In the genomic region with DNA sequence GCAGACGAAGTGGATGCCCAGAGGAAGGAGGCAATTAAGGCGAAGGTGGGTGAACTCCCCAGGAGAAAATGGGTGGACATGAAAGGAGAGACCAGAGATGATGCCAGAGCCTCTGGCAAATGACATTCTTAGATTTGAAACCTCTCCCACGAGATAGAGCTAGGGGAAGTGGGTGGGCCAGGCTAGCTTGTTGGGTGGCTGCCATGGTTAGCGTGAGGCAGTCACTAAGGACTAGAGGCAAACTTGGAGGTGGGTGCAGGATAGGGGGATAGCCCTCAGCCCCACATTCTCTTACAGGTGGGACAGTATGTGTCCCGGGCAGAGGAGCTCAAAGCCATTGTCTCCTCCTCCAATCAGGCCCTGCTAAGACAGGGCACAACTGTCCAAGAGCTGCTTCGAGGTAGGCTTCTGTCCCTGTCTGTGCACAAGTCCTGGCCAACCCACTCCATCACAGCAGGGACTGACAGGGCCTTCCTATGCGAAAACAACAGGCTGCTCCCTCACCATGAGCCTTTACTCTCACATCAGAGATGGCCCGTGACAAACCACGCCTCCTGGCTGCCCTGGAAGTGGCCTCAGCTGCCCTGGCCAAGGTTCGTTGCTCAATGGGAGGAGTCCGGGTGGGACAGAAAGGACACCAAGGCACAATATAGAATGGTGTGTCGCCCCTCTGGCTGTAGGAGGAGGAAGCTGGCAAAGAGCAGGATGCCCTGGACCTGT, we compare ENCODE assay signal across 17 mouse cellular contexts. TPM values are rescaled to one million over a fixed set of nuclear protein-coding genes. Genes with fewer than 3 reads are reported as not detected.
A peak's percentile ranks its signal among the peaks of the same experiment; 100 is the strongest.
DNase-seq lines count a peak whose midpoint lies in the region; ATAC-seq lines count a peak whose summit lies in the region.
"Had no signal": no experiment of that assay in that cellular context is flagged by ENCODE, and none has a peak within 500 bp of the region (broad histone marks: within the 10 kb centered on the region; RNA-seq: fewer than 3 reads in every experiment).

No protein-coding gene starts in this region.

- peaks cover 17% of the 10 kb centered on the region for H3K36me3 ChIP-seq in hindbrain, embryonic 10.5 days
- H3K36me3 ChIP-seq in hindbrain, embryonic 12.5 days, result peaks cover 25% of the 10 kb centered on the region
- peaks cover 19% of the 10 kb centered on the region for H3K36me3 ChIP-seq in kidney, embryonic 16.5 days (ENCODE audit: insufficient read depth, low read length)

- H3K4me1 ChIP-seq in hindbrain, embryonic 10.5 days (replicated peaks), result peaks cover 76% of the 10 kb centered on the region
- peaks cover 36% of the 10 kb centered on the region for H3K4me1 ChIP-seq in hindbrain, embryonic 12.5 days
- peaks cover 35% of the 10 kb centered on the region for H3K4me1 ChIP-seq in kidney, embryonic 16.5 days (ENCODE audit: insufficient read depth, low read length)

- no peak overlapping the region for H3K4me2 ChIP-seq in hindbrain, embryonic 12.5 days (replicated peaks)
- no peak overlapping the region for H3K4me2 ChIP-seq in kidney, embryonic 16.5 days (replicated peaks; ENCODE audit: low read depth, low read length)
- H3K4me2 ChIP-seq: forebrain, embryonic 13.5 days had no signal

- ATAC-seq in hindbrain, embryonic 12.5 days (ENCODE audit: low FRiP score), result no peak
- ATAC-seq in kidney, embryonic 16.5 days (ENCODE audit: low FRiP score, low TSS enrichment), result peak; percentile 28
- no peak for ATAC-seq in inflammation-experienced regulatory T-cells, adult 6 months
- ATAC-seq: forebrain, embryonic 13.5 days had no signal

- peaks cover 6% of the 10 kb centered on the region; the same call in 1 of the 2 replicates for H3K27me3 ChIP-seq in hindbrain, embryonic 10.5 days (ENCODE audit: insufficient read depth, poor library complexity, severe bottlenecking)
- H3K27me3 ChIP-seq in hindbrain, embryonic 12.5 days, result no peaks in the 10 kb centered on the region
- H3K27me3 ChIP-seq in kidney, embryonic 16.5 days (ENCODE audit: insufficient read depth, low read length), result no peaks in the 10 kb centered on the region
- H3K27me3 ChIP-seq: forebrain, embryonic 13.5 days had no signal

- no peaks in the 10 kb centered on the region for H3K9me3 ChIP-seq in hindbrain, embryonic 10.5 days
- no peaks in the 10 kb centered on the region for H3K9me3 ChIP-seq in hindbrain, embryonic 12.5 days (replicated peaks)
- H3K9me3 ChIP-seq in kidney, embryonic 16.5 days (ENCODE audit: low read length), result no peaks in the 10 kb centered on the region
- H3K9me3 ChIP-seq: forebrain, embryonic 13.5 days had no signal

- H3K9ac ChIP-seq in hindbrain, embryonic 12.5 days, result no peak overlapping the region
- no peak overlapping the region for H3K9ac ChIP-seq in kidney, embryonic 16.5 days (replicated peaks; ENCODE audit: low read length)
- H3K9ac ChIP-seq: forebrain, embryonic 13.5 days; liver, embryonic 14.5 days had no signal

- 39% methylated on average over 12 of the region's 12 CpGs for WGBS in hindbrain, embryonic 10.5 days
- WGBS in hindbrain, embryonic 12.5 days, result 43% methylated on average over 12 of the region's 12 CpGs
- WGBS in kidney, embryonic 16.5 days, result 35% methylated on average over 12 of the region's 12 CpGs

- peak; percentile 46 for DNase-seq in hindbrain, embryonic 10.5 days (ENCODE audit: low spot score)
- DNase-seq in urinary bladder, postnatal 14 days (ENCODE audit: low spot score), result peak; percentile 22
- DNase-seq in urinary bladder, postnatal 25 days (ENCODE audit: low spot score), result no peak
- peak; percentile 54 for DNase-seq in yolk sac, embryonic 10.5 days (ENCODE audit: low spot score)
- DNase-seq in adrenal gland, postnatal 25 days, result no peak
- DNase-seq: cerebellum, adult 2 months; gastrocnemius, postnatal 36 days; heart, postnatal 10 days had no signal

- H3K27ac ChIP-seq in hindbrain, embryonic 10.5 days, result peak overlapping the region; percentile 71
- no peak overlapping the region for H3K27ac ChIP-seq in hindbrain, embryonic 12.5 days
- no peak overlapping the region for H3K27ac ChIP-seq in kidney, embryonic 16.5 days (ENCODE audit: low read length)
- H3K27ac ChIP-seq: forebrain, embryonic 13.5 days; liver, embryonic 14.5 days had no signal

- no peak overlapping the region for H3K4me3 ChIP-seq in hindbrain, embryonic 10.5 days
- no peak overlapping the region for H3K4me3 ChIP-seq in hindbrain, embryonic 12.5 days
- no peak overlapping the region for H3K4me3 ChIP-seq in kidney, embryonic 16.5 days (ENCODE audit: low read length)
- H3K4me3 ChIP-seq: forebrain, embryonic 13.5 days had no signal

RNA-seq across cellular contexts. Expression of gene Ulk3, which starts 4.4 kb away (rescaled TPM):
- 14.2 and 14.6 TPM in 2 replicates for polyA plus RNA-seq in hindbrain, embryonic 10.5 days (2016; fragmentation: Nextera tagmentation; extraction: Ambion mirVana)
- polyA plus RNA-seq in hindbrain, embryonic 12.5 days (2016; fragmentation: Nextera tagmentation; extraction: Ambion mirVana), result 20.0 and 20.1 TPM in 2 replicates
- polyA plus RNA-seq in kidney, embryonic 16.5 days (2015; fragmentation: Nextera tagmentation; extraction: Ambion mirVana), result 18.3 and 22.7 TPM in 2 replicates
- polyA plus RNA-seq in inflammation-experienced regulatory T-cells, adult 6 months (2017; shearing (Covaris generic)), result 10 to 100 TPM; 31.1 to 35.4 (median 32.0) TPM
- total RNA-seq in adrenal gland, postnatal 25 days (2021), result 18.3 and 27.5 TPM in 2 replicates

RNA-seq across cellular contexts. Expression of gene Cplx3, which starts 12.5 kb away (rescaled TPM):
- 0.88 and 2.8 TPM in 2 replicates for polyA plus RNA-seq in hindbrain, embryonic 10.5 days (2016; fragmentation: Nextera tagmentation; extraction: Ambion mirVana)
- 0.08 and 0.27 TPM in 2 replicates for polyA plus RNA-seq in hindbrain, embryonic 12.5 days (2016; fragmentation: Nextera tagmentation; extraction: Ambion mirVana)
- not detected in 2 replicates for polyA plus RNA-seq in kidney, embryonic 16.5 days (2015; fragmentation: Nextera tagmentation; extraction: Ambion mirVana)
- polyA plus RNA-seq in inflammation-experienced regulatory T-cells, adult 6 months (2017; shearing (Covaris generic)), result not detected
- total RNA-seq in adrenal gland, postnatal 25 days (2021), result not detected in 2 replicates
- total RNA-seq: gastrocnemius, postnatal 36 days; heart, postnatal 10 days; monocyte, adult 5-6 weeks had no signal
- polyA plus RNA-seq: embryonic facial prominence, embryonic 14.5 days; forebrain, embryonic 13.5 days; large intestine, adult 2 months; liver, embryonic 14.5 days; stomach, embryonic 14.5 days had no signal

RNA-seq across cellular contexts. Expression of gene Lman1l, which starts 27.0 kb away (rescaled TPM):
- not detected in 2 replicates for polyA plus RNA-seq in hindbrain, embryonic 10.5 days (2016; fragmentation: Nextera tagmentation; extraction: Ambion mirVana)
- not detected in 2 replicates for polyA plus RNA-seq in hindbrain, embryonic 12.5 days (2016; fragmentation: Nextera tagmentation; extraction: Ambion mirVana)
- polyA plus RNA-seq in kidney, embryonic 16.5 days (2015; fragmentation: Nextera tagmentation; extraction: Ambion mirVana), result not detected in 2 replicates
- under 1 TPM; 0.23 to 0.97 (median 0.40) TPM for polyA plus RNA-seq in inflammation-experienced regulatory T-cells, adult 6 months (2017; shearing (Covaris generic))
- not detected in 2 replicates for total RNA-seq in adrenal gland, postnatal 25 days (2021)
- total RNA-seq: gastrocnemius, postnatal 36 days; heart, postnatal 10 days; monocyte, adult 5-6 weeks had no signal
- polyA plus RNA-seq: cerebellum, adult 2 months; embryonic facial prominence, embryonic 14.5 days; forebrain, embryonic 13.5 days; liver, embryonic 14.5 days; stomach, embryonic 14.5 days had no signal

RNA-seq across cellular contexts. Expression of gene Scamp2, which starts 32.9 kb away (rescaled TPM):
- polyA plus RNA-seq in hindbrain, embryonic 10.5 days (2016; fragmentation: Nextera tagmentation; extraction: Ambion mirVana), result 50.7 and 59.7 TPM in 2 replicates
- 61.9 and 63.3 TPM in 2 replicates for polyA plus RNA-seq in hindbrain, embryonic 12.5 days (2016; fragmentation: Nextera tagmentation; extraction: Ambion mirVana)
- polyA plus RNA-seq in kidney, embryonic 16.5 days (2015; fragmentation: Nextera tagmentation; extraction: Ambion mirVana), result 93.4 and 101 TPM in 2 replicates
- 10 to 100 TPM; 81.3 to 95.1 (median 84.9) TPM for polyA plus RNA-seq in inflammation-experienced regulatory T-cells, adult 6 months (2017; shearing (Covaris generic))
- total RNA-seq in adrenal gland, postnatal 25 days (2021), result 54.6 and 67.0 TPM in 2 replicates

RNA-seq across cellular contexts. Expression of gene Mpi, which starts 41.1 kb away (rescaled TPM):
- 61.7 and 74.1 TPM in 2 replicates for polyA plus RNA-seq in hindbrain, embryonic 10.5 days (2016; fragmentation: Nextera tagmentation; extraction: Ambion mirVana)
- polyA plus RNA-seq in hindbrain, embryonic 12.5 days (2016; fragmentation: Nextera tagmentation; extraction: Ambion mirVana), result 59.2 and 61.4 TPM in 2 replicates
- polyA plus RNA-seq in kidney, embryonic 16.5 days (2015; fragmentation: Nextera tagmentation; extraction: Ambion mirVana), result 54.6 and 57.2 TPM in 2 replicates
- polyA plus RNA-seq in inflammation-experienced regulatory T-cells, adult 6 months (2017; shearing (Covaris generic)), result 10 to 100 TPM; 14.3 to 16.0 (median 14.7) TPM
- total RNA-seq in adrenal gland, postnatal 25 days (2021), result 37.2 and 46.9 TPM in 2 replicates

Comparison
In these comparisons a context has a peak if more than half of its experiments do, and no peak if none do; other contexts are left out.
1. DNase-seq: peak in hindbrain, embryonic 10.5 days (single experiment), urinary bladder, postnatal 14 days (single experiment) and yolk sac, embryonic 10.5 days (single experiment); none in urinary bladder, postnatal 25 days (single experiment) and adrenal gland, postnatal 25 days (single experiment).